Mouse (Mus musculus): ENCODE measurements around the gene Adcy9. TPM values are rescaled to one million over a fixed set of nuclear protein-coding genes. Genes with fewer than 3 reads are reported as not detected.
A peak's percentile ranks its signal among the peaks of the same experiment; 100 is the strongest.

Adcy9 gene
- polyA plus RNA-seq, 1 experiment from 2014 or later: 0.41 TPM

GRCm38 (mm10) chr16:4418776-4419545 lies 1.3 kb downstream of the Adcy9 start:
- ATAC-seq (ENCODE audit: insufficient read depth): no peak
- H3K27ac ChIP-seq (replicated peaks): no peak overlapping the region; the same call in 1 of the 2 replicates
- no peaks in the 10 kb centered on the region for H3K9me3 ChIP-seq (replicated peaks)
- H3K4me2 ChIP-seq: peak overlapping the region; percentile 98
- peaks cover 62% of the 10 kb centered on the region for H3K4me1 ChIP-seq (replicated peaks)
- H3K4me3 ChIP-seq (replicated peaks): peak overlapping the region; percentile 77
- peak overlapping the region; percentile 63 for H3K9ac ChIP-seq
- H3K36me3 ChIP-seq (replicated peaks): no peaks in the 10 kb centered on the region
- peaks cover 22% of the 10 kb centered on the region for H3K27me3 ChIP-seq
- 17% methylated on average over 32 of the region's 32 CpGs for WGBS (ENCODE audit: insufficient replicate concordance)

GRCm38 (mm10) chr16:4418072-4418471 lies 2.2 kb downstream of the Adcy9 start:
- Histone ChIP-seq H3K36me3 (replicated peaks) (no peaks in the 10 kb centered on the region), H3K27ac (replicated peaks) (no peak overlapping the region), H3K27me3 (peaks cover 22% of the 10 kb centered on the region), H3K9me3 (replicated peaks) (no peaks in the 10 kb centered on the region), H3K4me1 (replicated peaks) (peaks cover 71% of the 10 kb centered on the region), H3K4me3 (replicated peaks) (no peak overlapping the region), H3K9ac (no peak overlapping the region), H3K4me2 (peak overlapping the region; percentile 98; the same call in 1 of the 2 replicates)
- ATAC-seq (ENCODE audit: insufficient read depth): no peak
- 82% methylated on average over 11 of the region's 11 CpGs for WGBS (ENCODE audit: insufficient replicate concordance)

- no peak for ATAC-seq (ENCODE audit: insufficient read depth)
- Histone ChIP-seq H3K9ac (no peak overlapping the region), H3K4me1 (replicated peaks) (peaks cover 71% of the 10 kb centered on the region), H3K27me3 (peaks cover 22% of the 10 kb centered on the region), H3K9me3 (replicated peaks) (no peaks in the 10 kb centered on the region), H3K4me3 (replicated peaks) (no peak overlapping the region), H3K4me2 (peak overlapping the region; percentile 4; the same call in 1 of the 2 replicates), H3K27ac (replicated peaks) (no peak overlapping the region), H3K36me3 (replicated peaks) (no peaks in the 10 kb centered on the region)
- WGBS (ENCODE audit: insufficient replicate concordance): 60% methylated on average over 7 of the region's 7 CpGs
Measured at GRCm38 (mm10) chr16:4417455-4417854, 2.8 kb downstream of the Adcy9 start.

- no peak overlapping the region for H3K9ac ChIP-seq
- no peaks in the 10 kb centered on the region for H3K36me3 ChIP-seq (replicated peaks)
- WGBS (ENCODE audit: insufficient replicate concordance): 39% methylated on average over 8 of the region's 8 CpGs
- peak overlapping the region; percentile 43 for H3K4me2 ChIP-seq
- peak; percentile 45; the same call in 1 of the 2 replicates for ATAC-seq (ENCODE audit: insufficient read depth)
- peaks cover 62% of the 10 kb centered on the region for H3K4me1 ChIP-seq (replicated peaks)
- no peaks in the 10 kb centered on the region for H3K9me3 ChIP-seq (replicated peaks)
- no peak overlapping the region for H3K4me3 ChIP-seq (replicated peaks)
- peaks cover 22% of the 10 kb centered on the region for H3K27me3 ChIP-seq
- no peak overlapping the region for H3K27ac ChIP-seq (replicated peaks)
Measured at GRCm38 (mm10) chr16:4414881-4415585, 5.3 kb downstream of the Adcy9 start.

GRCm38 (mm10) chr16:4413988-4414880 lies 6.1 kb downstream of the Adcy9 start:
- Histone ChIP-seq H3K4me1 (replicated peaks) (peaks cover 57% of the 10 kb centered on the region), H3K27ac (replicated peaks) (no peak overlapping the region), H3K4me3 (replicated peaks) (no peak overlapping the region), H3K36me3 (replicated peaks) (no peaks in the 10 kb centered on the region), H3K4me2 (peak overlapping the region; percentile 43), H3K27me3 (peaks cover 15% of the 10 kb centered on the region), H3K9ac (no peak overlapping the region), H3K9me3 (replicated peaks) (no peaks in the 10 kb centered on the region)
- ATAC-seq (ENCODE audit: insufficient read depth): peak; percentile 75
- 16% methylated on average over 9 of the region's 9 CpGs for WGBS (ENCODE audit: insufficient replicate concordance)

- peaks cover 6% of the 10 kb centered on the region; the same call in 1 of the 2 replicates for H3K27me3 ChIP-seq
- no peaks in the 10 kb centered on the region for H3K36me3 ChIP-seq (replicated peaks)
- no peaks in the 10 kb centered on the region for H3K9me3 ChIP-seq (replicated peaks)
- no peak overlapping the region for H3K27ac ChIP-seq (replicated peaks)
- 34% methylated on average over 14 of the region's 14 CpGs for WGBS (ENCODE audit: insufficient replicate concordance)
- peaks cover 58% of the 10 kb centered on the region for H3K4me1 ChIP-seq (replicated peaks)
- peak overlapping the region; percentile 19; the same call in 1 of the 2 replicates for H3K4me2 ChIP-seq
- H3K4me3 ChIP-seq (replicated peaks): no peak overlapping the region
- H3K9ac ChIP-seq: no peak overlapping the region
- ATAC-seq (ENCODE audit: insufficient read depth): no peak
Measured at GRCm38 (mm10) chr16:4413301-4413700, 7.0 kb downstream of the Adcy9 start.

- no peak for ATAC-seq (ENCODE audit: insufficient read depth)
Measured at GRCm38 (mm10) chr16:4412298-4412697, 8.0 kb downstream of the Adcy9 start.

GRCm38 (mm10) chr16:4411296-4411695 lies 9.0 kb downstream of the Adcy9 start:
- Histone ChIP-seq H3K4me1 (replicated peaks) (peaks cover 47% of the 10 kb centered on the region), H3K4me2 (no peak overlapping the region), H3K27ac (replicated peaks) (no peak overlapping the region), H3K27me3 (no peaks in the 10 kb centered on the region), H3K9me3 (replicated peaks) (no peaks in the 10 kb centered on the region), H3K36me3 (replicated peaks) (no peaks in the 10 kb centered on the region), H3K9ac (no peak overlapping the region), H3K4me3 (replicated peaks) (no peak overlapping the region)
- 68% methylated on average over 2 of the region's 2 CpGs for WGBS (ENCODE audit: insufficient replicate concordance)
- ATAC-seq (ENCODE audit: insufficient read depth): no peak

More at GRCm38 (mm10) chr16:4412298-4412697, 8.0 kb downstream of the Adcy9 start:
- H3K4me3 ChIP-seq (replicated peaks): no peak overlapping the region
- H3K36me3 ChIP-seq (replicated peaks): no peaks in the 10 kb centered on the region
- 77% methylated on average over 4 of the region's 4 CpGs for WGBS (ENCODE audit: insufficient replicate concordance)
- no peaks in the 10 kb centered on the region for H3K27me3 ChIP-seq
- no peak overlapping the region for H3K9ac ChIP-seq
- H3K4me1 ChIP-seq (replicated peaks): peaks cover 48% of the 10 kb centered on the region
- H3K9me3 ChIP-seq (replicated peaks): no peaks in the 10 kb centered on the region
- no peak overlapping the region for H3K27ac ChIP-seq (replicated peaks)
- no peak overlapping the region for H3K4me2 ChIP-seq

GRCm38 (mm10) chr16:4407536-4407935 lies 12.8 kb downstream of the Adcy9 start:
- Histone ChIP-seq H3K9me3 (replicated peaks) (no peaks in the 10 kb centered on the region), H3K4me1 (replicated peaks) (peaks cover 21% of the 10 kb centered on the region), H3K36me3 (replicated peaks) (no peaks in the 10 kb centered on the region), H3K27ac (replicated peaks) (no peak overlapping the region), H3K9ac (no peak overlapping the region), H3K27me3 (no peaks in the 10 kb centered on the region), H3K4me2 (no peak overlapping the region), H3K4me3 (replicated peaks) (no peak overlapping the region)
- WGBS (ENCODE audit: insufficient replicate concordance): 50% methylated on average over 2 of the region's 2 CpGs
- ATAC-seq (ENCODE audit: insufficient read depth): no peak

GRCm38 (mm10) chr16:4406706-4407105 lies 13.6 kb downstream of the Adcy9 start:
- WGBS (ENCODE audit: insufficient replicate concordance): 51% methylated on average over 4 of the region's 4 CpGs
- no peaks in the 10 kb centered on the region for H3K9me3 ChIP-seq (replicated peaks)
- no peaks in the 10 kb centered on the region for H3K36me3 ChIP-seq (replicated peaks)
- ATAC-seq (ENCODE audit: insufficient read depth): no peak
- H3K9ac ChIP-seq: no peak overlapping the region
- no peak overlapping the region for H3K4me2 ChIP-seq
- no peaks in the 10 kb centered on the region for H3K27me3 ChIP-seq
- H3K4me3 ChIP-seq (replicated peaks): no peak overlapping the region
- H3K4me1 ChIP-seq (replicated peaks): peaks cover 21% of the 10 kb centered on the region
- H3K27ac ChIP-seq (replicated peaks): no peak overlapping the region

Measured in liver, embryonic 15.5 days (tissue).